Mouse (Mus musculus): ENCODE results near the gene Zfp775.

Zfp775 gene

DNA sequence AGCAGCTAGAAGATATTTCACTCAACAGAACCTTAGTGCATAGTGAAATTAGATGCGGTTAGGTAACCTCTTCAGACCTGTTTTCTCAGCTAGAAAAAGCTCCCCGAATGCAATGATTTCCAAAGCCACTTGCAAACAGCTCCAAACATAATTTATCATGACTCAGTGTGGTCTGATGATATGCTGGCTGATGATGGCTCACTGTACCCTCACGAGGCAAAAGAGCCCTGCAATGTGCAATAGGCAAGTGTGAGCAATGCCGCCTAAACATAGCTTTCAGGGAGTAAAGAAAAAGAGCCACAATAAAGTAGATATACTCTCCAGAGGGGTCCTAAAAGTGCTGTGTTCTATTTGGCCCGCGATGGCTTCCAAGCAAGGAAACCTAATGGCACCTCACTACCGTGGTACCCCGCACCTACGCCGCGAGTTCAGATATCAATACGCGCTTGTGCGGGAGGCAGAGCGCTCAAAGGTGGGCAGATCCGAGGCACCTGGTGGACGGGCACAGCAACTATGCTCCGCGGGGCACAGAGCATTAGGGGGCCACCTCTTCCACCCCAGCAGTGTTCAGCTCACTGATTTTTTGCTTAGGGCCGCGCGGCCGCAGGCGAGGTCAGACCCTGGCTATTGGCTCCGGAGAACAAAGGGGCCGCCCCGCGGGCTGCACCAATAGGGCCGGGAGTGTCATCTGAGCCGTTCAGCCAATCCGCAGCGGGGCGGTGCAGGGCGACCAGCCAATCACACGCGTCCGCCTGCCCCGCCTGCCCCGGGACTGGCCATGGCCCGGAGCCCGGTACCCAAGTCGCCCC, at the start of gene Zfp775:
Gene Zfp775 (plus strand): TSS at position 793 of the 809 bp plus-strand sequence.
- peak; percentile 90 for DNase-seq (ENCODE audit: low read depth, low spot score)

DNA sequence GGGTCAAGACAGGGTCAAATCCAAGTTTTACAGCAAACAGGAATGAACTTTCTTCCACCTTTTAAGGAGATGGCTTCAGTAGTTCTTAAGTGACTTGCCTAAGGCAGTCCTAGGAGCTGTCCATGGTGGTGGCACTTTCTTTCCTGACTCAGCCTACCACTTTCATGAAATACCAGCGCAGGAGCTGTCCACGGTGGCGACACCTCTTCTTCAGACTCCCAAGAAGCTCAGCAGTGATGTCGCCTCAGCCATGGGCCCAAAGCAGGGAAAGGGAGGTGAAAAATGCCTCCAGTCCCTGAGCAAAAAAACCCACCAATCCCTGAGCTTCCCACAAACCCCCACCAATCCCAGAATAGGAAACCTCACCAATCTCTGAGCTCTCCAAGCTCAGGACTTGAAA, 48.9 kb upstream of the Zfp775 start:
- no peak for DNase-seq (ENCODE audit: low read depth, low spot score)

DNA sequence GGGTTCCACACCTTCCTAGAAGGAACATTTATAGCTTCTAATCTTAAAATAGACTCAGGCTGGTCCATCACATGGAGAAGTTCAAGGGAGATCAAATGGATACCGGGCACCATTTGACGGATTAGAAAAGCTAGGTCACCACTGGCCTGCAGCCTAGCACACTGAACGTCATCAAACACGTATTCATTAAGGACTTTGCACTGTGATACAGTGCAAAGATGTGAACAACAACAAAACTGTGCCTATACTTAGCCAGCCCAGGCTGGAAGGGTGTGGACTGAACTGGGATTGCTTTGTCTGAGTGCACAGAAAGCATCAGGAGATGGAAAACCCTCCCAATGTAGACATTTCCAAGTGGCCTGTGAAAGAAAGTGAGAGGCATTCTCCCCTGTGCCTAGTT, 48.0 kb upstream of the Zfp775 start:
- DNase-seq (ENCODE audit: low read depth, low spot score): no peak

DNA sequence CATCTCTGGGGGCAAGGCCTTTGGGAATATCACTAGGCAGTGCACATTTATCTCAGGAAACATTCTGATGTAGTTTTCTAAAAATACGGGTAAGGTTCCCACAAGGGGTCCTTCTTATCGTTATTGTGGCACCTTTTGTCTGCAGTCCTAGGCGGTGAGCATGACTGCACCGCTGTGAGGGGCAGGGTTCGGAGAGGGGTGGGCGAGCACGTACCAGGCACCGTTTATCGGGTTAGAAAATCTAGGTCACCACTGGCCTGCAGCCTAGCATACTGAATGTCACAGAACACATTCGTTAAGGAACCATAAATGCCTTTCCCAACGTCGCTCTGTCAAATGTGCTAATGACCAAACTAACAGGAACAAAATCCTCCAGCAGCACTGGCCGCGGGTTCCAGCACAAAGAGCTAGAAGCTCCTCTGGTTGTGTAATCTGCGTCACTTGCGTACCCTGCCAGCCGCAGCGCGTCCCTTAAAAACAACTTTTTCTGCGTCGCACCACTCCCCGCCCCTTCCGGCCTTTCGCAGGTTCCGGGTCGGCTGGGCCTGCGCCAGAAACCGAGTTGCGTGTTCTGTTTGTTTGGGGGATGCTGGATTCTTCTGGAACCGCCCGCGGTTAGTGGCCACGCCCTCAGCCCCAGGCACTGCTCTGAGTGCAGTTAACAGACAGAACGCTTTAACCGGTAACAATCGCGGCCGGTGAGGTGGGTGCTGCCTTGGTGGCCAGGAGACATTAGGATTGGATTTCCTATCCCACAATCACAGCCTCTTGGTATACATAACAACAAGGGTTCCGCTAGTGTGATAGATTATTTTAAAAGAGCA, 47.4 kb upstream of the Zfp775 start, which contains the start of gene Lrrc61:
Gene Lrrc61 (plus strand): TSS at position 517 of the 824 bp plus-strand sequence.
- peak; percentile 85 for DNase-seq (ENCODE audit: low read depth, low spot score)

DNA sequence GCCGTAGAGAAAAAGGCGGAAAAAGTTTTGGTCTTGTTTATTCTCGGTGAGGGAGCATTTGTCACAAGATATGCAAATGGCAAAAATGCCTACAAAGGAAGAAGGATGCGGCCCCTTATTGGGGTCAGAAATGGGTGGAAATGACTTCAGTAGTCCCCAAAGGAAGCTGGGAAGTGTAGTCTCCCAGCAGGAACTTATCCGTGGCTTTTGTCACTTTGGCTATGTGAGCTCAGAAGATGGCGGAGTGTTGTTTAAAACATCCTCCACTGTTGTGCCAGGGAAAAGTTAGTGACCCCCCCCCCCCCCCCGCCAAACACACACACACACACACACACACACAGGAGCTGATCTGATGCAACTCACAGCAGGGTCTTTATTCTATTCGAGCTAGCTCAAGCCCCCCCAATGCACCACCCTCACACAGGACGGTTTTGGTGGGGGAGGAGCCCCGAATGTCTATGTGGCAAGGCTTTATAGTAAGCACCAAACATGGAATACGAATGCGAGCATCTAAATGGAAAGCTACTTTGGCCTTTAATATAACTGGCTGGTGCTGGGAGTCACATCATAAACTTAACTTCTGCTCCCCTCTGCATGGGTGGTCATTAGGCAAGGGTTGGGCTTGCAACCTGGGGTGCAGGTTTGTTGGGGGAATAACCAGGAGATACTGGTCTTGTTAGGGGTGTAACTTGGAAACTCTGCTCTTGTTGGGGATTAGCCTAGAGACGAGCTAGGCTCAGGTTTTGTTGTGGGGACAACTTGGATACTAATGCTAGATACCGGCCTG, 46.6 kb upstream of the Zfp775 start:
- DNase-seq (ENCODE audit: low read depth, low spot score): peak; percentile 49

DNA sequence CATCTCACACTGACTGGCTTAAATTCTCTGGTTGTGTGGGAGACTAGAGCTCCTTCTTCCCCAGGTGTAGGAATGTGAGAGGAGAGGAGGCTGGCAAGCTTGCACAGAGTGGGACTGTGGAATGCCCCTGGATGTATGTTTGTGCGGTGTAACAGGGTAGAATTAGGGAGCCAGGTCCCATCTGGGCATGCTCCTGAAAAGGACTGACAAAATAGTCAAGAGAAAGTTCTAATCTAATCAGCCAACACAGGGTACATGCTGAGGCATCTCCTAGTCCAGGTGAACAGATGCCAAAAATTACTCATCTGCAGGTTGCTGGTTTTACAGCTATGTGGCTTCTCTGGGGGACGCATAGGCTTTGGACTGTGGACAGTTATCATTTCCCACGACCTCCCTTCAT, 45.9 kb upstream of the Zfp775 start:
- no peak for DNase-seq (ENCODE audit: low read depth, low spot score)

DNA sequence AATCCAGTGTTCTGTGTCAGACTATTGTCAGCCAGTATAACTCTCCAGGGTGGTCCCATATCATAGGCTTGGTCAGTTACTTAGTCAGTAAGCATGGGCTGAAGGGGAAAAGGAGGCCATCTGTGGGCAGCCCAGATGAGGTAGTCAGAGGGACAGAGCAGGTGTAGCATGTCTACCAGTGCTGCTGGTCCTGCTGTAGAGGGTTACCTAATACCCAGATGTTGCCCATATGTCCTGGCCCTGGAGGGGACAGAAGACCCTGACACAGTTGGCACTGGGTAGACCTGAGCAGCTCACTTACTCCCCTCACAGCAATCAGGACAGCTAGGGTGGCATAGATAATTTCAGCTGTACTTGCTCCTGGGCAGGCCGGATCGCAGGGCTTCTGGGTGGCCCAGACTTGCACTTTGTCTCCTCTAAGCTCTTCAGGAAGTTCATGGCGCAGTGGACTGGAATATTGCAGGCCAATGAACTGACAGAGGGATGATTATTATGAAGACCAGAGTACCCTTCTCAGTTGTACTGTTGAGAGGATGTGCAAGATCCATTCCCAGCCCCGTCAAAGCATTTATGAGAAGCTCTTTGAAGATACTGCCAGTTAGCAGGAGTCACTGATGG, 36.1 kb upstream of the Zfp775 start:
- DNase-seq (ENCODE audit: low read depth, low spot score): no peak

DNA sequence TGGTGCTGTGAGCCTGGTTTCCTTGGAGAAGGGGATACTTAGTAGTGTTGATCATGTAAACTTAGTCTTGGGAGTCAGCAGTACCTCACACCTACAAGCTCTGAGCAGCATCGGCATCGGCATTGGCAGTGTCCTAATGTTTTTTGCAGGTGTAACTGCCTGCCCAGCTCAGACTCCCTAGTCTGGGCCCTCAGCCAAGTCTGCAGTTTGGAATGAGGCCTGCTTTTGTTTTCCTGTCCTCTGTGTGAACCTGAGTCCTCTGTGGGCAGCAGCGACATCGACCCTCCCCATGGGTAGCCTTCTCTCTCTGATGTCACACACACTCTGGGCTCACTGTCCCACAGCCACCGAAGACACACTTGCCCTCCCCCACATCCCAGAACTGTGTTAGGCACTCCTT, 35.6 kb upstream of the Zfp775 start:
- no peak for DNase-seq (ENCODE audit: low read depth, low spot score)

DNA sequence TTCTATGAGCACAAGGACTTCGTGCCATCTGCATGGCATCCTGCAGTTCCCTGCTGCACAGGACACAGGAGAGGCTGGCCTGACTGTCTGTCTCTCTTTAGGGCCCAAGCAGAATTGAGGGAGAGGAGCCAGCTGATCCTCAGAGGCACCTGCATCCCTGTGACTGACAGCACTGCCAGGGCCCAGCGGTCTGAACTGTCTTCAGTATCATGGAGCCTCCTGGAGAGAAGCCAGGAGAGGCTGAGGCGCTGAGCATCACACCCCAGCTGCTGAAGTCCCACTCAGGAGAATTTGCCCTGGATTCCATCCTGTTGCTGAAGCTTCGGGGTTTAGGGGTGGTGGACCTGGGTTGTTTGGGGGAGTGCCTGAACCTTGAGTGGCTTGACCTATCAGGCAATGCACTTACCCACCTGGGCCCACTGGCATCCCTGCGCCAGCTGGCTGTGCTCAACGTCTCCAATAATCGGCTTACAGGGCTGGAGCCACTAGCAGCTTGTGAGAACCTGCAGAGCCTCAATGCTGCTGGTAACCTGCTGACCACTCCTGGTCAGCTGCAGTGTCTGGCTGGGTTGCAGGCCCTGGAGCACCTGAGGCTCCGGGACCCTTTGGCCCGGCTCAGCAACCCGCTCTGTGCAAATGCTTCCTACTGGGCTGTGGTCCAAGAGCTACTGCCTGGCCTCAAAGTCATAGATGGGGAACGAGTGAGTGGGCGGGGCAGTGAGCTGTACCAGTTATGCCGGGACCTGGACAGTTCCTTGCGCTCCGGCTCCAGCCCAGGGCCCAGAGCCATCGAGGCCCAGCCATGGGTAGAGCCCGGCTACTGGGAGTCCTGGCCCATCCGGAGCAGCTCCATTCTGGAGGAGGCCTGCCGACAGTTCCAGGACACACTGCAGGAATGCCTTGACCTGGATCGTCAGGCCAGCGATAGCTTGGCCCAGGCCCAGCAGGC, 33.6 kb upstream of the Zfp775 start:
- no peak for DNase-seq (ENCODE audit: low read depth, low spot score)

DNA sequence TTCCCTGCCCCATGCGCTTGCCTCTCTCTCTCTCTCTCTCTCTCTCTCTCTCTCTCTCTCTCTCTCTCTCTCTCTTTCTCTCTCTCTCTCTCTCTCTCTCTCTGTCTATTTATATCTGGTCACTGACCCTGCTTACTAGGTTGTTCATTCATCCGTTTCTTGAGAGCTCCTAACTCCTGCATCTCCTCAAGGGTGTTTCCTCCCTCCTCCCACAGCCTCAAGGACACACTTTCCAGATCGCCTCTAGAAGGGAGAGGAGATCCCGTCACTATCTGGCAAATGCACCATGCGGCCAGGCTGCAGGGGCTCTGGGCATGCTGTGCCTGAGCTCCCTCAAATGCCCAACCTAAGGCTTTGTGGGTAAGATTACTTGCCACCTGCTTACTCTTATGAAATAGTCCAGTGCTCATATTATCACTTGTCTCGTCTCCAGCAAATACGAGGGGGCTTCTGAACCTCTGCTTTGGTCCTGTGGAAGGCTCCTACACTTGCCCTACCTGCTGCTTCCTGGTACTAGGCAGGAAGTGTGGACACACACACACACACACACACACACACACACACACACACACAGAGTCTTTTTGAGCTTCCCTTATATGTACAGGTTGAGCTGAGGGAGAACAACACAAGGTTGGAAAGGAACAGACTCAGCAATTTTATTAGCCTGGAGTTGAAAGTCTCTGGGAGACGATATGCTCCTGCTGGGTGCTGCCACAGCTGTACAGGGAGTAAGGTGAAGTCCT, 32.6 kb upstream of the Zfp775 start:
- no peak for DNase-seq (ENCODE audit: low read depth, low spot score)

DNA sequence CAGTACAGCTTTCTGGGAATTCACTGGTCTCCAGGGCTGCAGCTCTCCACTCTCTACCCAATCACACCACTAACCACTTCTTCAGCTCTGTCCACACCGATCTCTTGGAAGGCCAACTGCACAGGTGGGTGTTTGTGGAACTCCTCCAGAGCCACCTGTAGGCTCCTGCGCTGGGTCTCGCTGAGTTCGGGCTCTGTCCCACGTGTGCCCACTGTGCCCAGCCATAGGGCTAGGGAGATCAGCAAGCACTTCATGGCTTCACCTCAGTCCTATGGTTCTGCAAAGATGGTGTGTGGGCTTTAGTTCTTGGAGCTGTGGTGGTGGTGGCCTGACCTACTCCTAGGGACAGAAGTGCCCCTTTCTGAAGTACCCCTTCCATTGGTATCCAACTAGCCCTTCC, 29.8 kb upstream of the Zfp775 start:
- DNase-seq (ENCODE audit: low read depth, low spot score): no peak

DNA sequence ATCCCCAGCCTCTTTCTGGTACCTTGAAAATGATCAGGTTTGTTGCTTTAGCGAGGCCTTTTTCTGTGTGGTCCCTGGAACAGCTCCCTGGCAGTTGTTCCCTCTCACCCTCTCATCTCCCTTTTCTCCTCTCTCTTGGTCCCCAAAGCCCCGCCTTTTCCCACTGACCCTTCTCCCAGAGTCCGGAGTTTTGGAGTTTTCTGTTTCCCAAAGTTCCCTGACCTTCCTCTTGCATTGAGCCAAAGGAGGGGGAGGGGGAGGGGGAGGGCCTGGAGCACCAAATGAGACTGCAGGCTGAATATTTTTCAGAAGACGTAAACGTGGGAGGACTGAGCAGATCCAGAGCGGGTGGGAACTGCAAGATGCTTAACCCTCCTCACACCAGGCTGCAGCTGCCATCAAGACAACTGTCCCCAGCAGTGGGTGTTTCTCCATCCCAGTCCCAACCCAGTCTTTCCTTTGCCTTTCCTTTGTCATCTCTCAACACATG, 29.2 kb upstream of the Zfp775 start, which contains the start of gene Rarres2:
Gene Rarres2 (minus strand): TSS at position 218 of the 490 bp plus-strand sequence.
- DNase-seq (ENCODE audit: low read depth, low spot score): no peak

DNA sequence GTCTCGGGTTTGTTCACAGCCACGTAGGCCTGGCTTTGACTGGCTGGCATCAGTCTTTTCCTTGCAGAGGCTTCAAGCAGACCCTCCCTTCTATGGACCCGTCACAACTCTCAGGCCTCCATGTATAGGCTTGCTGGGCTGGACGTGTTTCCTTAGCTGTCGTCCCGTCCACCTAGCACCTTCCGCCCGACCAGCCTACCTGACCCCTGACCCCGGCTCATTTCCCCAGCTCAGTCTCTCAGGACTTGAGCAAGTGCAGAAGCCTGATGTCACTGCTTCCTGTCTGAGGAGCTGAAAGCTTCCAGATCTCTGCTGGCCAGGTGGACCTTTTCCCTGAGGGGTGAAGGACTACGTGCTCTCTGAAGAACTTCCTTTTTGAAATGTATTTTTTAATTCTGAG, 28.6 kb upstream of the Zfp775 start:
- no peak for DNase-seq (ENCODE audit: low read depth, low spot score)

DNA sequence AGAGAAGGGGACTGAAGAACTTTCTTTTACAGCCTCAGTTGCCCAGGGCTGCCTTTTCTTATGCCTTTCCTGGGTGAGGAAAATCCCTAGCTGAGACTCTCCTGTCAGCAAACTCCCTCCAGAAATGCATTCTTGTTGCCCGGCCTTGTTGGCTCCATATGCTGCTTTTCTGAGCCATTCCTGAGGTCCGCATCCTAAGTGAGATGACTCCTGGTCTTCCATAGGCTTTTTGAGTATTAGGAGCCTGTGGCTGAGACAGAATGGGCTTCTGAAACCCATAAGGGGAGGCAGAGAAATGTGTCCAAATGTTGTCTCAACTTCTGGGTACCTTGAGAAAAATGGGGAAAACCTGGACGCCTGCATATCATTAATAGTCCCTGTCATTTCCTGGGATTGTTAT, 27.9 kb upstream of the Zfp775 start:
- no peak for DNase-seq (ENCODE audit: low read depth, low spot score)

DNA sequence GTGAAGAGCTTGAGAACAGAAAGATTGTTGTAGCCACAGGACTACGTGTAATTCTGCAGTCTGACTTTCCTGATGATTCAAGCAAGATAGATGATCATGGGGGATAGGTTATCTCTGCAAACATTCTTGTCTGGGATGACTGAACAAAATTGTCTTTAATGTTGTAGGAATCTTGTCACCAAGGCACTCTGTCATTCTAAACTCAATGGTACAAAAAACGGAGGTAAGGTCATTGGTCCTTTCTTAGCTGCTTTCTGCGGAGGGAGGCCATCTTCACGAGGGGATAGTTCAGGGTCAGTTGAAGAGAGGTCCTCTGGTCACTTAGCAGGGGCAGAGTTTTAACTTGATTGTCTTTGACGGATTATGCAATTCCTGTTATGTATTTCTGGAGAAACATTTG, 23.1 kb upstream of the Zfp775 start:
- DNase-seq (ENCODE audit: low read depth, low spot score): no peak

DNA sequence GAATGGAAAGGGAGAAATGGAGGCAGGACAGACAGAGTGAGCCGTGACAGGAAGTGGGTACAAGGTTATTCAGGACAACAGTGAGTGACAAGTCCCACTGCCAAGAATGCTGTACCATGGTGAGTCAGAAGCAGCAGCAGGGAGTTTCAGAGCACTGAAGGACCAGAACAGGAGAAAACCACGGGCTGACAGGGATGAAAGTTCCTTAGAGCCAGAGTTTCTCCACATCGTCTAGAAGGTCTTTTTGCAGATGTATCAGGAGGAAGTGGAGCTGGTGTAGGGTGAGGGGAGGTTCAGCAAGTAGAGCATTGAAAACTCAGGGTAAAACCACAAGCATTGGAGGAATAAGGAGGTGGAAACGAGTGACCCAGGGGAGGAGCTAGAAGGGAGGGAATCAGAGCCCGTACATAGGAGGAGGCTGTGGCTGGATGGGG, 22.6 kb upstream of the Zfp775 start:
- DNase-seq (ENCODE audit: low read depth, low spot score): no peak

DNA sequence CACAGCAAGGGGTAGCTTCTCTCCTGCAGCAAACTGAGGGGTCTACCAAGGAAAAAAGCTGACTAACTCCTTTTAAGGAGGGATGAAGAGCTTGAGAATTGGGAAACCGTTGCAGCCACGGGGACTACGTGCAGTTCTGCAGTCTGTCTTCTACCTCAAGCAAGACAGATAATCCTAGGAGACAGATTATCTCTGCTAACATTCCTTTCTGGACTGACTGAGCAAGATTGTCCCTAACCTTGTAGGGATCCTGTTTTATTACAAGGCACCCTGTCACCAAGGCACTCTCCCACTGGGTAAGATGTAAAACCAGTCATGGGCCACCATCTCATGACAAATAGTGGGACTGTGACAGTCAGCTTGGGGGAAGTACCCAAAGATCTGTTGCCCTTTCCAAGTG, 20.6 kb upstream of the Zfp775 start:
- DNase-seq (ENCODE audit: low read depth, low spot score): no peak

DNA sequence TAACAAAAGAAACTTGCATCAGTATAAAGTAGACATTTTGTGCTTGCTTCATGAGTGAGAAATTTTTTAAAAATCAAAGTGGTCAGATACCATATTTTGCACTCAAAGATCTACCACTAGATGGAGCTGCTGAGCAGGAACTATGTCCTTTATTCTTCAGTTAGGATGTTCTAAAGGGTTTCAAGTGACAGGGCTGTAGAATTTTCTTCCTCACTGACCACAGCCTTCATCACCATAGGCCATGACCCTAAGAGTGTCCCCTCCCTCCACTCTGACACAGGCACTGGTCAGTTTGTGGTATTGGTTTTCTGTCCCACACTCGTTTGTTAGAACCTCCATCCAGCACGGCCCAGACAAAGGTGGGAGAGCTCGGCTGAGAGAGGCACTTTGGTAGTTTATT, 19.8 kb upstream of the Zfp775 start:
- DNase-seq (ENCODE audit: low read depth, low spot score): no peak

DNA sequence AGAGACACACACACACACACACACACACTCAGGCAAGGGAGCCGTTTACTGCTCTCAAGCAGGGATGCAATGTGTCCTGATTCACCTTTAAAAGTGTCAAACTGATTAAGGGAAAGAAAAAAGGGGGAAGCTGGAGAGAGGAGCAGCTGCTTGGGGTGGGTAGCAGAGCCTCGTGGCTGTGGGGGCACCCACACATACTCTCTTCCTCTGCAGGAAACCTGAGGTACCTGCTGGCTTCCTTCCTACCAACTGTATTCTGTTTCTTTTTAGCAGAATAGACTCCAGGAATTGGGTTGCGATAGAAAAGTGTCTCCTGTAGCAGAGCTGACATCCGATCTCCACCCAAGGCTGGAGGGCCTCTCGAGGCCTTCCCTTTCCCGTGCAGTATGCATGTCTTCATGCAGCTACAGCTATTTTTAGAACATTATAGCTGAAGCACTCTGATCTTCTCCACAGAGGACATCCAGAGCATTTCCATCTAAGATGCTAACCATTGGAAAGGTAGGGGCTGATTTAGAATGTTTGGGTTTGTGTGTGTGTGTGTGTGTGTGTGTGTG, 12.6 kb upstream of the Zfp775 start, which contains the start of gene Gm45021:
Gene Gm45021 (plus strand): TSS at position 417 of the 557 bp plus-strand sequence.
- DNase-seq (ENCODE audit: low read depth, low spot score): no peak

All from embryo, embryonic 11.5 days (tissue).